Mouse (Mus musculus) embryonic facial prominence, embryonic 11.5 days (tissue): ENCODE results near the gene Ctu1. TPM values are rescaled to one million over a fixed set of nuclear protein-coding genes. Genes with fewer than 3 reads are reported as not detected.
"Not testable (repeated sequence)": the region's sequence is repeated elsewhere in the genome, so short reads cannot be mapped to it uniquely, and the experiment has no call there.

Source experiments
- ATAC-seq: fragments of 200-750 bp; cut with Nextera tagmentation; replicated peaks from 2 replicates; pipeline ENCODE4 v1.8.0; 2017; ENCODE audit warnings: low read depth; ENCODE audit not compliant: insufficient number of reproducible peaks, low FRiP score, low TSS enrichment
- DNase-seq: peaks from one replicate; pipeline ENCODE4 v3.0.0-alpha.2; 2015; ENCODE audit warnings: low spot score
- H3K27ac ChIP-seq: fragments of 300-500 bp; sonication (generic); replicated peaks from 2 replicates; pipeline ENCODE4 v1.5.1; 2014; ENCODE audit warnings: mild to moderate bottlenecking, low read depth, low read length, control low read depth
- H3K27me3 ChIP-seq: fragments of 300-500 bp; sonication (generic); 2 replicates; pipeline ENCODE4 v1.6.1; 2014; ENCODE audit warnings: mild to moderate bottlenecking, low read length, moderate library complexity, mixed read lengths; ENCODE audit not compliant: control insufficient read depth, insufficient read depth
- H3K36me3 ChIP-seq: fragments of 300-500 bp; sonication (generic); replicated peaks from 2 replicates; pipeline ENCODE4 v1.6.1; 2014; ENCODE audit warnings: low read depth, mild to moderate bottlenecking, low read length, moderate library complexity, mixed read lengths; ENCODE audit not compliant: control insufficient read depth, insufficient read depth
- H3K4me1 ChIP-seq: fragments of 300-500 bp; sonication (generic); 2 replicates; pipeline ENCODE4 v1.6.1; 2014; ENCODE audit warnings: low read length, mixed read lengths; ENCODE audit not compliant: control insufficient read depth, insufficient read depth
- H3K4me2 ChIP-seq: fragments of 300-500 bp; sonication (generic); 2 replicates; pipeline ENCODE4 v1.6.1; 2014; ENCODE audit warnings: low read depth, mild to moderate bottlenecking, control low read depth, low read length, moderate library complexity
- H3K4me3 ChIP-seq: fragments of 300-500 bp; sonication (generic); 2 replicates; pipeline ENCODE4 v1.5.1; 2014; ENCODE audit warnings: low read depth, low read length, control low read depth
- H3K9ac ChIP-seq: fragments of 300-500 bp; sonication (generic); replicated peaks from 2 replicates; pipeline ENCODE4 v1.6.1; 2014; ENCODE audit warnings: mild to moderate bottlenecking, control low read depth, low read length
- H3K9me3 ChIP-seq: fragments of 300-500 bp; sonication (generic); replicated peaks from 2 replicates; pipeline ENCODE4 v1.6.1; 2016; ENCODE audit warnings: mild to moderate bottlenecking, low read length, inconsistent platforms, mixed read lengths; ENCODE audit not compliant: control insufficient read depth
- WGBS: fragments of 180-500 bp; shearing (Covaris S2); extraction: QIAGEN DNeasy Blood & Tissue Kit; methylation state at CpG from one replicate; pipeline ENCODE4 v1.1.7; 2014; 5-methylcytosine and 5-hydroxymethylcytosine counted together
- polyA plus RNA-seq: library from polyadenylated mRNA; unstranded; fragments of >200 nt; fragmentation: Nextera tagmentation; extraction: Ambion mirVana; gene quantifications from 2 replicates; pipeline ENCODE4 v1.2.1, GENCODE M21; 2014

The Ctu1 gene
- polyA plus RNA-seq, 1 experiment from 2014 or later = 8.1 TPM

GRCm38 (mm10) chr7:43667221-43667620 is 4.6 kb upstream of the Ctu1 start:
- not testable (repeated sequence) for DNase-seq, H3K27me3 ChIP-seq, H3K36me3 ChIP-seq, H3K4me1 ChIP-seq, H3K27ac ChIP-seq, H3K9ac ChIP-seq, H3K4me2 ChIP-seq, ATAC-seq, H3K4me3 ChIP-seq, H3K9me3 ChIP-seq
- WGBS = 85% methylated on average over 4 of the region's 4 CpGs

DNA sequence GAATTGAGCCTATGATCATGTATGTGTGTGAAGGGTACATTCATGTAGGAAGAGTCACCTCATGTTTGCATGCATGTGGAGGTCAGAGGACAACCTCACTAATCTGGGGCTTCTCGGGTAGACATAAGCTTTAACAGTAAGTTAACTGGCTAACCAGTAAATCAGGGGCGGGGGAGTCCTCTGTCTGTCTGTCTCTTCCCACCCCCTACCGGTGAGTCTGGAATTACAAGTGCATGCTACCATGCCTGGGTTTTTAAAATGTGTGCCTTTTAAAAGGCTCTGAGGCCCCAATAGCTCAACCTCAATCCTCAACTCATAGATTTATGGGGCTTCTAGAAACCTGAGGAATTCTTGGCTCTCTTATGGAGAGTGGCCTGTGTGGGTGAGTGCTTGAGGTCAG is 3.2 kb upstream of the Ctu1 start:
- Histone ChIP-seq H3K36me3 (no peaks in the 10 kb centered on the region), H3K9ac (no peak overlapping the region), H3K27ac (no peak overlapping the region), H3K4me1 (no peaks in the 10 kb centered on the region), H3K27me3 (no peaks in the 10 kb centered on the region), H3K9me3 (no peaks in the 10 kb centered on the region), H3K4me3 (no peak overlapping the region), H3K4me2 (no peak overlapping the region)
- DNase-seq (peak; percentile 43), ATAC-seq (no peak)
- WGBS = 19% methylated on average over 3 of the region's 3 CpGs

- no peaks in the 10 kb centered on the region for H3K4me1 ChIP-seq
- H3K27me3 ChIP-seq = no peaks in the 10 kb centered on the region
- H3K9me3 ChIP-seq = no peaks in the 10 kb centered on the region
- 68% methylated on average over 11 of the region's 11 CpGs for WGBS
- peak; percentile 26 for ATAC-seq
- H3K4me2 ChIP-seq = peak overlapping the region; percentile 30
- H3K27ac ChIP-seq = no peak overlapping the region
- no peak for DNase-seq
- H3K36me3 ChIP-seq = peaks cover 7% of the 10 kb centered on the region
- H3K9ac ChIP-seq = peak overlapping the region; percentile 50
- H3K4me3 ChIP-seq = peak overlapping the region; percentile 67
Measured at GRCm38 (mm10) chr7:43671064-43671808, 580 bp upstream of the Ctu1 start.

GRCm38 (mm10) chr7:43672581-43673260 is 905 bp downstream of the Ctu1 start:
- peak overlapping the region; percentile 76 for H3K9ac ChIP-seq
- whole genome bisulfite sequencing = 17% methylated on average over 10 of the region's 10 CpGs
- H3K27me3 ChIP-seq = no peaks in the 10 kb centered on the region
- H3K4me2 ChIP-seq = peak overlapping the region; percentile 71
- peaks cover 17% of the 10 kb centered on the region for H3K36me3 ChIP-seq
- H3K27ac ChIP-seq = no peak overlapping the region
- peak; percentile 1 for DNase-seq
- ATAC-seq = 0 out of 2 replicates have a peak, but pooled peaks have one; percentile 5
- H3K9me3 ChIP-seq = no peaks in the 10 kb centered on the region
- H3K4me1 ChIP-seq = no peaks in the 10 kb centered on the region
- H3K4me3 ChIP-seq = peak overlapping the region; percentile 67

GRCm38 (mm10) chr7:43675091-43675490 is 3.3 kb downstream of the Ctu1 start:
- no peak overlapping the region for H3K9ac ChIP-seq

DNA sequence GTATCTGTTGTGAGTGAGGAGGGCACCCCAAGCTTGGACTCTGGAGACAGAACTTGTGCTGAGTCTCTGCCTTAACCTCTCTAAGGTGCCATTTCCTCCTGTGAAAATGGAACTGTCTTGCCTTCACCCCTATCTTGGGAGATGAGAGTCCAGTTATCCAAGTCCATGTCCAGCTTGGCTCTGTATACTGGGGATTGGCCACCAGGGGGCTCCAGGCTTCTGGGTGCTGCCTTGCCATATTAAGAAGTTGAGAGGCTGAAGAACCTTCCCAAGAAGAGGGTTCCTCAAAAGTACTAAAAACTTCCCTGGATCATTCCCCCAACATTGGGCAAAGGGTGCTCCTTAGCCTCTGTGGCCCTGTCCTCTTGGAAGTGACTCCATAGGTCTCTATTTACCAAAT is 6.7 kb downstream of the Ctu1 start:
- ATAC-seq (no peak), DNase-seq (peak; percentile 30)
- Histone ChIP-seq H3K4me3 (no peak overlapping the region), H3K36me3 (peaks cover 21% of the 10 kb centered on the region), H3K9me3 (no peaks in the 10 kb centered on the region), H3K4me2 (no peak overlapping the region), H3K9ac (no peak overlapping the region), H3K4me1 (no peaks in the 10 kb centered on the region), H3K27me3 (no peaks in the 10 kb centered on the region), H3K27ac (no peak overlapping the region)

More at GRCm38 (mm10) chr7:43675091-43675490, 3.3 kb downstream of the Ctu1 start:
- 94% methylated on average over 32 of the region's 32 CpGs for WGBS
- DNase-seq = no peak
- Histone ChIP-seq H3K4me1 (no peaks in the 10 kb centered on the region), H3K27ac (no peak overlapping the region), H3K27me3 (no peaks in the 10 kb centered on the region), H3K36me3 (peaks cover 21% of the 10 kb centered on the region), H3K4me3 (no peak overlapping the region), H3K9me3 (no peaks in the 10 kb centered on the region), H3K4me2 (no peak overlapping the region)
- no peak for ATAC-seq

GRCm38 (mm10) chr7:43680960-43681359 is 9.1 kb downstream of the Ctu1 start:
- Histone ChIP-seq H3K36me3 (peaks cover 14% of the 10 kb centered on the region), H3K9ac (no peak overlapping the region), H3K27ac (no peak overlapping the region), H3K27me3 (no peaks in the 10 kb centered on the region), H3K4me3 (no peak overlapping the region), H3K4me1 (no peaks in the 10 kb centered on the region), H3K9me3 (no peaks in the 10 kb centered on the region), H3K4me2 (no peak overlapping the region)
- no peak for ATAC-seq
- DNase-seq = peak; percentile 72
- WGBS = 16% methylated on average over 5 of the region's 5 CpGs

DNA sequence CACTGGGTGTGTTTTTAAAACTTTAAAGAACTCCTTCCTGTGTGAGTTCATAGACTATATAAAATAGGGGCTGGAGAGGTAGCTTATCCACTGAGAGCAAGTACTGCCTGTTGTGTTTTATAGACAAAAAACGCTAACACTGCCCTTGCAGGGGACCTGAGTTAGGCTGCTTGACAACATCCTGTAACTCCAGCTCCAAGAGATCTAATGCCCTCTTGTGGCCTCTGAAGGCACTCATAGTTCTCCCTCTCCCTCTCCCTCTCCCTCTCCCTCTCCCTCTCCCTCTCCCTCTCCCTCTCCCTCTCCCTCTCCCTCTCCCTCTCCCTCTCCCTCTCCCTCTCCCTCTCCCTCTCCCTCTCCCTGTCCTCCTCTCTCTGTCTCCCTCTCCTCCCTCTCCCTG is 10.7 kb downstream of the Ctu1 start:
- not testable (repeated sequence) for H3K4me2 ChIP-seq, H3K4me1 ChIP-seq, H3K9ac ChIP-seq, H3K36me3 ChIP-seq, ATAC-seq, H3K27ac ChIP-seq, H3K4me3 ChIP-seq, H3K27me3 ChIP-seq, H3K9me3 ChIP-seq
- DNase-seq = peak; percentile 3
- 27% methylated on average over 1 of the region's 1 CpGs for whole genome bisulfite sequencing
